ENCODE assay signal across 8 mouse cellular contexts in genomic region chr12:8773336-8773735, GRCm38 (mm10). TPM values are rescaled to one million over a fixed set of nuclear protein-coding genes. Genes with fewer than 3 reads are reported as not detected.
DNase-seq lines count a peak whose midpoint lies in the region; ATAC-seq and TF ChIP-seq lines count a peak whose summit lies in the region.

No protein-coding gene starts in this region.

- peak overlapping the region; percentile 93 for H3K9ac ChIP-seq in lung, embryonic 16.5 days (ENCODE audit: low read length)
- H3K9ac ChIP-seq in forebrain, embryonic 11.5 days (ENCODE audit: low read length) = peak overlapping the region; percentile 96
- no peak overlapping the region; the same call in 1 of the 2 replicates for H3K9ac ChIP-seq in liver, embryonic 11.5 days (ENCODE audit: low read depth, low read length)
- H3K9ac ChIP-seq in stomach, postnatal 0 days (ENCODE audit: low read length) = peak overlapping the region; percentile 85

- no peak for DNase-seq in lung, postnatal 14 days
- DNase-seq in forebrain, embryonic 11.5 days (ENCODE audit: low spot score) = no peak
- no peak for DNase-seq in liver, embryonic 11.5 days (ENCODE audit: low spot score)
- no peak for DNase-seq in stomach, postnatal 0 days (ENCODE audit: low spot score)
- no peak for DNase-seq in gastrocnemius, postnatal 10 days
- DNase-seq in spleen, postnatal 10 days (ENCODE audit: low spot score in 2 of 2) = no peak

- no peak for TF ChIP-seq CTCF in stomach, postnatal 0 days (IDR thresholded peaks at IDR 0.05; ENCODE audit: low read depth)

- WGBS in lung, embryonic 16.5 days = 19% methylated on average over 6 of the region's 6 CpGs
- 28% methylated on average over 6 of the region's 6 CpGs for WGBS in forebrain, embryonic 11.5 days
- WGBS in liver, embryonic 11.5 days = 43% methylated on average over 6 of the region's 6 CpGs
- 21% methylated on average over 6 of the region's 6 CpGs for WGBS in stomach, postnatal 0 days

- peak overlapping the region; percentile 85 for H3K27ac ChIP-seq in lung, embryonic 16.5 days (ENCODE audit: low read length)
- H3K27ac ChIP-seq in forebrain, embryonic 11.5 days (ENCODE audit: low read depth, low read length) = no peak overlapping the region
- H3K27ac ChIP-seq in liver, embryonic 11.5 days (ENCODE audit: low read depth, low read length) = no peak overlapping the region
- H3K27ac ChIP-seq in stomach, postnatal 0 days (replicated peaks) = peak overlapping the region; percentile 91

- no peaks in the 10 kb centered on the region for H3K36me3 ChIP-seq in lung, embryonic 16.5 days (ENCODE audit: control insufficient read depth, insufficient read depth, low read length)
- no peaks in the 10 kb centered on the region for H3K36me3 ChIP-seq in forebrain, embryonic 11.5 days (ENCODE audit: control insufficient read depth, insufficient read depth, low read length)
- H3K36me3 ChIP-seq in liver, embryonic 11.5 days (ENCODE audit: control insufficient read depth, insufficient read depth, low read length) = no peaks in the 10 kb centered on the region
- no peaks in the 10 kb centered on the region for H3K36me3 ChIP-seq in stomach, postnatal 0 days (ENCODE audit: control insufficient read depth, insufficient read depth, low read length)

- H3K4me2 ChIP-seq in lung, embryonic 16.5 days (ENCODE audit: low read depth, low read length) = peak overlapping the region; percentile 81
- peak overlapping the region; percentile 90 for H3K4me2 ChIP-seq in forebrain, embryonic 11.5 days (ENCODE audit: low read depth, low read length, severe bottlenecking)
- H3K4me2 ChIP-seq in liver, embryonic 11.5 days = peak overlapping the region; percentile 95
- H3K4me2 ChIP-seq in stomach, postnatal 0 days (replicated peaks; ENCODE audit: low read depth) = peak overlapping the region; percentile 96

- TF ChIP-seq EP300 in stomach, postnatal 0 days (optimal IDR thresholded peaks at IDR 0.05) = no peak

- no peaks in the 10 kb centered on the region for H3K27me3 ChIP-seq in lung, embryonic 16.5 days (ENCODE audit: control insufficient read depth, insufficient read depth, low read depth, low read length)
- H3K27me3 ChIP-seq in forebrain, embryonic 11.5 days (ENCODE audit: control insufficient read depth, insufficient read depth, low read length) = no peaks in the 10 kb centered on the region
- no peaks in the 10 kb centered on the region for H3K27me3 ChIP-seq in liver, embryonic 11.5 days (replicated peaks; ENCODE audit: control insufficient read depth, insufficient read depth, low read length)
- H3K27me3 ChIP-seq in stomach, postnatal 0 days (ENCODE audit: control insufficient read depth, insufficient read depth, low read length) = no peaks in the 10 kb centered on the region

- H3K4me3 ChIP-seq in lung, embryonic 16.5 days (ENCODE audit: low read length) = peak overlapping the region; percentile 87
- peak overlapping the region; percentile 81 for H3K4me3 ChIP-seq in forebrain, embryonic 11.5 days (ENCODE audit: low read depth, low read length)
- peak overlapping the region; percentile 79 for H3K4me3 ChIP-seq in liver, embryonic 11.5 days (ENCODE audit: low read depth, low read length)
- peak overlapping the region; percentile 84 for H3K4me3 ChIP-seq in stomach, postnatal 0 days (ENCODE audit: low read depth, low read length)

- H3K4me1 ChIP-seq in lung, embryonic 16.5 days (replicated peaks; ENCODE audit: control insufficient read depth, insufficient read depth, low read length) = peaks cover 27% of the 10 kb centered on the region
- peaks cover 4% of the 10 kb centered on the region for H3K4me1 ChIP-seq in forebrain, embryonic 11.5 days (replicated peaks; ENCODE audit: control insufficient read depth, insufficient read depth, low read length)
- H3K4me1 ChIP-seq in liver, embryonic 11.5 days (replicated peaks; ENCODE audit: control insufficient read depth, insufficient read depth, low read length) = peaks cover 14% of the 10 kb centered on the region
- peaks cover 9% of the 10 kb centered on the region for H3K4me1 ChIP-seq in stomach, postnatal 0 days (replicated peaks; ENCODE audit: control insufficient read depth, insufficient read depth)

- no peak for ATAC-seq in lung, embryonic 16.5 days (ENCODE audit: low read depth)
- no peak for ATAC-seq in forebrain, embryonic 11.5 days (replicated peaks; ENCODE audit: low FRiP score)
- ATAC-seq in liver, embryonic 11.5 days (replicated peaks; ENCODE audit: low FRiP score) = no peak
- no peak for ATAC-seq in stomach, postnatal 0 days (ENCODE audit: low FRiP score, low TSS enrichment)
- ATAC-seq in monocyte, adult 5-6 weeks (replicated peaks; ENCODE audit: insufficient number of reproducible peaks, low FRiP score, low TSS enrichment, poor library complexity, severe bottlenecking) = no peak

- H3K9me3 ChIP-seq in lung, embryonic 16.5 days (ENCODE audit: control insufficient read depth, low read length) = no peaks in the 10 kb centered on the region
- H3K9me3 ChIP-seq in forebrain, embryonic 11.5 days (ENCODE audit: control insufficient read depth, low read length) = no peaks in the 10 kb centered on the region
- no peaks in the 10 kb centered on the region for H3K9me3 ChIP-seq in liver, embryonic 11.5 days (ENCODE audit: control insufficient read depth, low read length)
- H3K9me3 ChIP-seq in stomach, postnatal 0 days (ENCODE audit: control insufficient read depth, low read length) = no peaks in the 10 kb centered on the region

RNA-seq across cellular contexts. Expression of gene Sdc1, which starts 2.2 kb away (rescaled TPM):
- polyA plus RNA-seq in lung, embryonic 16.5 days (2015; fragmentation: Nextera tagmentation; extraction: Ambion mirVana) = 166 and 170 TPM in 2 replicates
- 86.8 and 90.0 TPM in 2 replicates for polyA plus RNA-seq in forebrain, embryonic 11.5 days (2014; fragmentation: Nextera tagmentation; extraction: Ambion mirVana)
- polyA plus RNA-seq in liver, embryonic 11.5 days (2014; fragmentation: Nextera tagmentation; extraction: Ambion mirVana) = 50.2 and 51.6 TPM in 2 replicates
- polyA plus RNA-seq in stomach, postnatal 0 days (2015; fragmentation: Nextera tagmentation; extraction: Ambion mirVana) = 175 and 194 TPM in 2 replicates
- total RNA-seq in monocyte, adult 5-6 weeks (2017) = 4.6 to 7.4 TPM (median 5.4 TPM) in 3 replicates
- total RNA-seq in gastrocnemius, postnatal 10 days (2021) = 10 to 100 TPM; 15.2 to 20.3 TPM

Comparison
In these comparisons a context has a peak if more than half of its experiments do, and no peak if none do; other contexts are left out.
1. H3K27ac ChIP-seq: peak in lung, embryonic 16.5 days (single experiment) and stomach, postnatal 0 days (single experiment); none in forebrain, embryonic 11.5 days (single experiment) and liver, embryonic 11.5 days (single experiment).
2. Peak in every context shown above with its lines, with median percentiles within 50 percentile points of each other: H3K4me2 ChIP-seq and H3K4me3 ChIP-seq.